ENCODE assay signal across 16 mouse cellular contexts in genomic region chr5:49641206-49641830, GRCm38 (mm10).
DNase-seq lines count a peak whose midpoint lies in the region; ATAC-seq and TF ChIP-seq lines count a peak whose summit lies in the region.
"Had no signal": no experiment of that assay in that cellular context is flagged by ENCODE, and none has a peak within 500 bp of the region (broad histone marks: within the 10 kb centered on the region; RNA-seq: fewer than 3 reads in every experiment).

No protein-coding gene starts in this region.

- no peak overlapping the region for H3K4me3 ChIP-seq in forebrain, embryonic 13.5 days
- H3K4me3 ChIP-seq in forebrain, postnatal 0 days (ENCODE audit: low read depth, low read length) = no peak overlapping the region
- no peak overlapping the region for H3K4me3 ChIP-seq in lung, embryonic 16.5 days (ENCODE audit: low read length)
- no peak overlapping the region for H3K4me3 ChIP-seq in lung, adult 2 months (replicated peaks; ENCODE audit: extremely low read depth, low read depth, low read length)
- no peak overlapping the region for H3K4me3 ChIP-seq in midbrain, embryonic 11.5 days (ENCODE audit: low read depth, low read length)
- H3K4me3 ChIP-seq: embryonic facial prominence, embryonic 12.5 days; heart, embryonic 12.5 days; intestine, embryonic 15.5 days; kidney, embryonic 15.5 days had no signal

- ATAC-seq in forebrain, embryonic 13.5 days = 0 out of 2 replicates have a peak, but pooled peaks have one; percentile 42
- ATAC-seq in forebrain, postnatal 0 days = no peak
- ATAC-seq in lung, embryonic 16.5 days (ENCODE audit: low read depth) = peak; percentile 60
- peak; percentile 89 for ATAC-seq in midbrain, embryonic 11.5 days (ENCODE audit: low FRiP score)
- ATAC-seq: intestine, embryonic 15.5 days had no signal

- H3K4me2 ChIP-seq in forebrain, embryonic 13.5 days = no peak overlapping the region
- no peak overlapping the region for H3K4me2 ChIP-seq in forebrain, postnatal 0 days (ENCODE audit: low read depth)
- no peak overlapping the region for H3K4me2 ChIP-seq in lung, embryonic 16.5 days (ENCODE audit: low read depth, low read length)
- H3K4me2 ChIP-seq in midbrain, embryonic 11.5 days = no peak overlapping the region
- H3K4me2 ChIP-seq: embryonic facial prominence, embryonic 12.5 days; heart, embryonic 12.5 days; intestine, embryonic 15.5 days; kidney, embryonic 15.5 days; liver, embryonic 11.5 days had no signal

- H3K4me1 ChIP-seq in forebrain, embryonic 13.5 days = no peaks in the 10 kb centered on the region
- no peaks in the 10 kb centered on the region for H3K4me1 ChIP-seq in forebrain, postnatal 0 days (ENCODE audit: insufficient read depth)
- no peaks in the 10 kb centered on the region for H3K4me1 ChIP-seq in lung, embryonic 16.5 days (replicated peaks; ENCODE audit: control insufficient read depth, insufficient read depth, low read length)
- no peaks in the 10 kb centered on the region for H3K4me1 ChIP-seq in lung, adult 2 months (ENCODE audit: control insufficient read depth, insufficient read depth, low read length)
- no peaks in the 10 kb centered on the region for H3K4me1 ChIP-seq in midbrain, embryonic 11.5 days (ENCODE audit: control insufficient read depth, insufficient read depth, low read length)
- H3K4me1 ChIP-seq: embryonic facial prominence, embryonic 12.5 days; heart, embryonic 12.5 days; intestine, embryonic 15.5 days; kidney, embryonic 15.5 days had no signal

- H3K36me3 ChIP-seq in forebrain, embryonic 13.5 days (ENCODE audit: poor library complexity, severe bottlenecking) = no peaks in the 10 kb centered on the region
- no peaks in the 10 kb centered on the region for H3K36me3 ChIP-seq in forebrain, postnatal 0 days (ENCODE audit: insufficient read depth)
- no peaks in the 10 kb centered on the region for H3K36me3 ChIP-seq in lung, embryonic 16.5 days (ENCODE audit: control insufficient read depth, insufficient read depth, low read length)
- no peaks in the 10 kb centered on the region for H3K36me3 ChIP-seq in midbrain, embryonic 11.5 days (ENCODE audit: control insufficient read depth, insufficient read depth, low read length)
- H3K36me3 ChIP-seq: embryonic facial prominence, embryonic 12.5 days; heart, embryonic 12.5 days; intestine, embryonic 15.5 days; kidney, embryonic 15.5 days had no signal

- no peaks in the 10 kb centered on the region for H3K27me3 ChIP-seq in forebrain, embryonic 13.5 days
- no peaks in the 10 kb centered on the region for H3K27me3 ChIP-seq in forebrain, postnatal 0 days (ENCODE audit: insufficient read depth, low read length)
- no peaks in the 10 kb centered on the region for H3K27me3 ChIP-seq in lung, embryonic 16.5 days (ENCODE audit: control insufficient read depth, insufficient read depth, low read depth, low read length)
- H3K27me3 ChIP-seq in midbrain, embryonic 11.5 days (ENCODE audit: control insufficient read depth, insufficient read depth, low read length) = no peaks in the 10 kb centered on the region
- H3K27me3 ChIP-seq: embryonic facial prominence, embryonic 12.5 days; heart, embryonic 12.5 days; intestine, embryonic 15.5 days; kidney, embryonic 15.5 days had no signal

- no peak for TF ChIP-seq CTCF in forebrain, postnatal 0 days (IDR thresholded peaks at IDR 0.05; ENCODE audit: low read depth)
- TF ChIP-seq CTCF in lung, adult 2 months (IDR thresholded peaks at IDR 0.05; ENCODE audit: insufficient read depth, low read length) = no peak

- no peak overlapping the region for H3K9ac ChIP-seq in forebrain, embryonic 13.5 days
- no peak overlapping the region for H3K9ac ChIP-seq in forebrain, postnatal 0 days
- no peak overlapping the region for H3K9ac ChIP-seq in lung, embryonic 16.5 days (ENCODE audit: low read length)
- H3K9ac ChIP-seq in midbrain, embryonic 11.5 days (ENCODE audit: low read length) = no peak overlapping the region
- H3K9ac ChIP-seq: embryonic facial prominence, embryonic 12.5 days; heart, embryonic 12.5 days; intestine, embryonic 15.5 days; kidney, embryonic 15.5 days had no signal

- no peak for TF ChIP-seq POLR2A in lung, adult 2 months (IDR thresholded peaks at IDR 0.05; ENCODE audit: borderline replicate concordance, extremely low read depth, low read depth, low read length)

- WGBS in forebrain, embryonic 13.5 days = 73% methylated on average over 12 of the region's 12 CpGs
- 67% methylated on average over 12 of the region's 12 CpGs for WGBS in forebrain, postnatal 0 days
- 64% methylated on average over 12 of the region's 12 CpGs for WGBS in lung, embryonic 16.5 days
- WGBS in lung, adult 2 months = 67% methylated on average over 12 of the region's 12 CpGs
- 50% methylated on average over 12 of the region's 12 CpGs for WGBS in midbrain, embryonic 11.5 days

- no peaks in the 10 kb centered on the region for H3K9me3 ChIP-seq in forebrain, embryonic 13.5 days (replicated peaks)
- no peaks in the 10 kb centered on the region for H3K9me3 ChIP-seq in forebrain, postnatal 0 days (ENCODE audit: low read length)
- no peaks in the 10 kb centered on the region for H3K9me3 ChIP-seq in lung, embryonic 16.5 days (ENCODE audit: control insufficient read depth, low read length)
- no peaks in the 10 kb centered on the region for H3K9me3 ChIP-seq in midbrain, embryonic 11.5 days (ENCODE audit: control insufficient read depth, low read length)
- H3K9me3 ChIP-seq: embryonic facial prominence, embryonic 12.5 days; heart, embryonic 12.5 days; intestine, embryonic 15.5 days; kidney, embryonic 15.5 days had no signal

- DNase-seq in forebrain, postnatal 0 days = no peak
- no peak for DNase-seq in lung, adult 2 months
- peak; percentile 91 for DNase-seq in midbrain, embryonic 11.5 days (ENCODE audit: low spot score, missing footprints)
- DNase-seq in retina, embryonic 14.5 days (ENCODE audit: low spot score) = peak; percentile 50
- no peak for DNase-seq in ovary, postnatal 10 days (ENCODE audit: low spot score)
- DNase-seq: layer of hippocampus, postnatal 36 days; lung, postnatal 36 days; right cerebral cortex, postnatal 4 days; thymus, postnatal 36 days had no signal

- H3K27ac ChIP-seq in forebrain, embryonic 13.5 days = no peak overlapping the region
- no peak overlapping the region for H3K27ac ChIP-seq in forebrain, postnatal 0 days (ENCODE audit: low read depth, low read length)
- H3K27ac ChIP-seq in lung, embryonic 16.5 days (ENCODE audit: low read length) = no peak overlapping the region
- no peak overlapping the region for H3K27ac ChIP-seq in midbrain, embryonic 11.5 days (ENCODE audit: low read depth, low read length)
- H3K27ac ChIP-seq: embryonic facial prominence, embryonic 12.5 days; intestine, embryonic 15.5 days; kidney, embryonic 15.5 days had no signal

Comparison
In these comparisons a context has a peak if more than half of its experiments do, and no peak if none do; other contexts are left out.
1. DNase-seq: peak in midbrain, embryonic 11.5 days (single experiment) and retina, embryonic 14.5 days (single experiment); none in forebrain, postnatal 0 days (single experiment), lung, adult 2 months (single experiment) and ovary, postnatal 10 days (single experiment).